Mouse (Mus musculus) C2C12 (cell line): ENCODE measurements around the gene Kncn. TPM values are rescaled to one million over a fixed set of nuclear protein-coding genes. Genes with fewer than 3 reads are reported as not detected.

Source experiments
- H3K27me3 ChIP-seq: one replicate; pipeline ENCODE4 v1.6.1; 2011; ENCODE audit not compliant: control insufficient read depth, insufficient read depth, insufficient read length
- H3K36me3 ChIP-seq: one replicate; pipeline ENCODE4 v1.6.1; 2011; ENCODE audit not compliant: control insufficient read depth, insufficient read depth
- H3K4me3 ChIP-seq: one replicate; pipeline ENCODE4 v1.5.1; 2011; ENCODE audit warnings: mild to moderate bottlenecking, control low read depth; ENCODE audit not compliant: poor library complexity, insufficient read depth, severe bottlenecking
- H3K79me2 ChIP-seq: one replicate; pipeline ENCODE4 v1.6.1; 2011; ENCODE audit not compliant: control insufficient read depth, insufficient read depth
- H3K79me3 ChIP-seq: one replicate; pipeline ENCODE4 v1.6.1; 2011; ENCODE audit warnings: low read depth, control low read depth
- H3ac ChIP-seq: one replicate; pipeline ENCODE3; 2011; ENCODE audit warnings: low read depth; ENCODE audit not compliant: control insufficient read depth, insufficient read length
- CEBPB ChIP-seq: IDR thresholded peaks from one replicate; pipeline ENCODE4 v1.6.1; 2011; ENCODE audit warnings: low read depth, mild to moderate bottlenecking, control low read depth, moderate library complexity
- CTCF ChIP-seq: IDR thresholded peaks from one replicate; pipeline ENCODE4 v1.5.1; 2011; ENCODE audit not compliant: control insufficient read depth, insufficient read depth, insufficient read length
- FOSL1 ChIP-seq: IDR thresholded peaks from one replicate; pipeline ENCODE4 v1.8.0; 2011; ENCODE audit warnings: mild to moderate bottlenecking, low read length; ENCODE audit not compliant: poor library complexity, insufficient read depth, severe bottlenecking
- MAX ChIP-seq: IDR thresholded peaks from one replicate; pipeline ENCODE4 v1.6.1; 2011; ENCODE audit warnings: mild to moderate bottlenecking, control low read depth
- MYOD1 ChIP-seq: IDR thresholded peaks from one replicate; pipeline ENCODE4 v1.6.1; 2011; ENCODE audit warnings: low read depth; ENCODE audit not compliant: control insufficient read depth, insufficient read length
- MYOG ChIP-seq: IDR thresholded peaks from one replicate; pipeline ENCODE4 v1.6.1; 2011; ENCODE audit not compliant: control insufficient read depth, insufficient read length; ENCODE audit errors: extremely low read depth
- USF1 ChIP-seq: IDR thresholded peaks from one replicate; pipeline ENCODE4 v1.6.1; 2011; ENCODE audit warnings: low read depth, mild to moderate bottlenecking, control low read depth, moderate library complexity
- polyA plus RNA-seq: library from polyadenylated mRNA; unstranded; fragments of >200 nt; fragmentation: generic; extraction: Trizol; gene quantifications from one replicate; pipeline ENCODE4 v1.2.1, GENCODE M21; 2012; ENCODE audit warnings: missing spikeins

Kncn gene
- polyA plus RNA-seq, 1 experiment = not detected

- no peaks in the 10 kb centered on the region for H3K36me3 ChIP-seq
- no peaks in the 10 kb centered on the region for H3K79me3 ChIP-seq
- TF ChIP-seq MYOG = no peak
- no peak for TF ChIP-seq FOSL1
- no peak for TF ChIP-seq CTCF
- no peak overlapping the region for H3K4me3 ChIP-seq
- no peaks in the 10 kb centered on the region for H3K79me2 ChIP-seq
- peaks cover 4% of the 10 kb centered on the region for H3K27me3 ChIP-seq
- no peak overlapping the region for H3ac ChIP-seq
These were observed 3.0 kb upstream of the Kncn start for GRCm38 (mm10) chr4:115881183-115881582.

- H3K4me3 ChIP-seq = no peak overlapping the region
- H3K79me2 ChIP-seq = no peaks in the 10 kb centered on the region
- H3K36me3 ChIP-seq = no peaks in the 10 kb centered on the region
- H3ac ChIP-seq = no peak overlapping the region
- no peak for TF ChIP-seq MAX
- no peaks in the 10 kb centered on the region for H3K79me3 ChIP-seq
- peaks cover 4% of the 10 kb centered on the region for H3K27me3 ChIP-seq
These were observed 2.0 kb upstream of the Kncn start for GRCm38 (mm10) chr4:115882195-115882594.

- no peak overlapping the region for H3K4me3 ChIP-seq
- H3K27me3 ChIP-seq = peaks cover 18% of the 10 kb centered on the region
- H3ac ChIP-seq = no peak overlapping the region
- TF ChIP-seq MAX = no peak
- H3K79me2 ChIP-seq = no peaks in the 10 kb centered on the region
- H3K36me3 ChIP-seq = no peaks in the 10 kb centered on the region
- no peaks in the 10 kb centered on the region for H3K79me3 ChIP-seq
These were observed 1.6 kb downstream of the Kncn start for GRCm38 (mm10) chr4:115885846-115886245.

- H3K79me2 ChIP-seq = no peaks in the 10 kb centered on the region
- no peaks in the 10 kb centered on the region for H3K36me3 ChIP-seq
- no peak for TF ChIP-seq FOSL1
- TF ChIP-seq CEBPB = no peak
- no peak for TF ChIP-seq MAX
- TF ChIP-seq MYOG = no peak
- no peak for TF ChIP-seq USF1
- TF ChIP-seq MYOD1 = no peak
- TF ChIP-seq CTCF = no peak
- H3K27me3 ChIP-seq = peaks cover 28% of the 10 kb centered on the region
- H3K4me3 ChIP-seq = no peak overlapping the region
- no peaks in the 10 kb centered on the region for H3K79me3 ChIP-seq
- no peak overlapping the region for H3ac ChIP-seq
These were observed 2.7 kb downstream of the Kncn start for GRCm38 (mm10) chr4:115886875-115887274.

- Histone ChIP-seq H3K79me2 (no peaks in the 10 kb centered on the region), H3K79me3 (no peaks in the 10 kb centered on the region), H3K27me3 (peaks cover 39% of the 10 kb centered on the region), H3K36me3 (no peaks in the 10 kb centered on the region), H3ac (no peak overlapping the region), H3K4me3 (no peak overlapping the region)
- no peak for TF ChIP-seq USF1
These were observed 5.9 kb downstream of the Kncn start for GRCm38 (mm10) chr4:115890066-115890465.

GRCm38 (mm10) chr4:115890553-115890952 lies 6.4 kb downstream of the Kncn start, which contains the start of gene 6430628N08Rik:
Gene 6430628N08Rik (plus strand): TSS chr4:115890665.
- TF ChIP-seq CEBPB = no peak
- no peak for TF ChIP-seq MAX
- no peak for TF ChIP-seq CTCF
- TF ChIP-seq MYOD1 = no peak
- TF ChIP-seq FOSL1 = no peak
- no peak for TF ChIP-seq MYOG
- TF ChIP-seq USF1 = no peak
- no peaks in the 10 kb centered on the region for H3K79me2 ChIP-seq
- no peaks in the 10 kb centered on the region for H3K36me3 ChIP-seq
- H3ac ChIP-seq = no peak within 1 kb of the TSS
- H3K4me3 ChIP-seq = no peak within 1 kb of the TSS
- peaks cover 42% of the 10 kb centered on the region for H3K27me3 ChIP-seq
- no peaks in the 10 kb centered on the region for H3K79me3 ChIP-seq

GRCm38 (mm10) chr4:115894281-115894680 lies 10.1 kb downstream of the Kncn start:
- no peaks in the 10 kb centered on the region for H3K36me3 ChIP-seq
- H3ac ChIP-seq = no peak overlapping the region
- no peak for TF ChIP-seq CEBPB
- no peak for TF ChIP-seq MAX
- TF ChIP-seq FOSL1 = no peak
- TF ChIP-seq USF1 = no peak
- TF ChIP-seq CTCF = no peak
- TF ChIP-seq MYOG = no peak
- no peak for TF ChIP-seq MYOD1
- H3K79me3 ChIP-seq = no peaks in the 10 kb centered on the region
- no peak overlapping the region for H3K4me3 ChIP-seq
- peaks cover 67% of the 10 kb centered on the region for H3K27me3 ChIP-seq
- no peaks in the 10 kb centered on the region for H3K79me2 ChIP-seq
